Mouse (Mus musculus) bone marrow, adult 2 months (tissue): Measurements from ENCODE around the gene Gng7. TPM values are rescaled to one million over a fixed set of nuclear protein-coding genes. Genes with fewer than 3 reads are reported as not detected.

Experiments used
- H3K27ac ChIP-seq: fragments of 200-500 bp; 2 replicates; pipeline ENCODE4 v1.5.1; 2012; ENCODE audit warnings: low read depth, mild to moderate bottlenecking, control low read depth, inconsistent platforms, low read length; ENCODE audit not compliant: control insufficient read depth, poor library complexity, insufficient read depth
- H3K4me1 ChIP-seq: fragments of 200-500 bp; 2 replicates; pipeline ENCODE4 v1.6.1; 2011; ENCODE audit warnings: low read length; ENCODE audit not compliant: control insufficient read depth, insufficient read depth
- H3K4me3 ChIP-seq: fragments of 200-500 bp; replicated peaks from 2 replicates; pipeline ENCODE3; 2011; ENCODE audit warnings: mild to moderate bottlenecking, low read depth, low read length, control low read depth; ENCODE audit not compliant: control insufficient read depth
- CTCF ChIP-seq: fragments of 200-500 bp; IDR thresholded peaks from 2 replicates; pipeline ENCODE4 v1.5.1; 2011; ENCODE audit warnings: low read length, control low read depth; ENCODE audit not compliant: control insufficient read depth, insufficient read depth
- POLR2A ChIP-seq: fragments of 200-500 bp; IDR thresholded peaks from 2 replicates; pipeline ENCODE4 v1.6.1; 2011; ENCODE audit warnings: low read depth, mild to moderate bottlenecking, control low read depth, low read length, borderline replicate concordance; ENCODE audit not compliant: control insufficient read depth
- WGBS: fragments of 180-500 bp; shearing (Covaris S2); methylation state at CpG from one replicate; pipeline ENCODE4 v1.1.7; 2018; 5-methylcytosine and 5-hydroxymethylcytosine counted together
- polyA plus RNA-seq: library from polyadenylated mRNA; stranded (reverse); fragments of >200 nt; gene quantifications from 2 replicates; pipeline ENCODE4 v1.2.4, GENCODE M21; 2011; ENCODE audit warnings: low replicate concordance; ENCODE audit not compliant: missing spikeins, insufficient read depth, insufficient read length

Gene Gng7
- polyA plus RNA-seq, 1 experiment, result not detected

- H3K4me3 ChIP-seq, result peak overlapping the region; percentile 77
- H3K4me1 ChIP-seq, result peaks cover 13% of the 10 kb centered on the region
- 0% methylated on average over 21 of the region's 21 CpGs for WGBS
- peak overlapping the region; percentile 55 for H3K27ac ChIP-seq
- TF ChIP-seq POLR2A, result peak; percentile 44; the same call in 1 of the 2 replicates
- TF ChIP-seq CTCF, result no peak
These were observed 81.2 kb downstream of the Gng7 start for GRCm38 (mm10) chr10:80933421-80933979.

- Histone ChIP-seq H3K4me3 (peak overlapping the region; percentile 77), H3K4me1 (peaks cover 12% of the 10 kb centered on the region), H3K27ac (peak overlapping the region; percentile 55)
- 2% methylated on average over 17 of the region's 17 CpGs for WGBS
- TF ChIP-seq POLR2A (no peak), CTCF (no peak)
These were observed 81.9 kb downstream of the Gng7 start for GRCm38 (mm10) chr10:80932700-80933420.

GRCm38 (mm10) chr10:80932206-80932605 lies 82.5 kb downstream of the Gng7 start:
- Histone ChIP-seq H3K4me3 (peak overlapping the region; percentile 48), H3K4me1 (peaks cover 11% of the 10 kb centered on the region), H3K27ac (peak overlapping the region; percentile 55)
- 3% methylated on average over 20 of the region's 20 CpGs for WGBS
- TF ChIP-seq CTCF, result no peak
- TF ChIP-seq POLR2A, result no peak

DNA sequence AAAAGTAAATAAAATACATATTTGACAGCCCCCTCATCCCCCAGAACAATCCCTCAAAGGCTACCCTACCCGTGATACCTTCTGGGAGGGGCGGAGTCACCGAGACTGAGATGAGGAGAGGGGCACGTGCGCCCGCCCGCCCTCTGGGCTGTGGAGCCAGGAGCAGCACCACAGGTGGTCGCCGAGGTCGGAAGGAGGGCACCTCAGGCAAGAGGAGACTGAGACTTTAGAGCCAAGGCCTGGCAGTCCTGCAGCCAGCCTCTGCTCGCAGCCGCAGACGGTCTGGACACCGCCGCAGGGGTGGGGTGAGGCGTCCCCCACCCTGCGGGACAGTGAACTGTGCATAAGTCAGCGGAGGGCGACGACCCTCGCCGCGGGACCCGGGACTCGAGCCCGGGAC lies 83.0 kb downstream of the Gng7 start:
- 14% methylated on average over 26 of the region's 26 CpGs for WGBS
- H3K4me3 ChIP-seq, result peak overlapping the region; percentile 26
- peaks cover 9% of the 10 kb centered on the region for H3K4me1 ChIP-seq
- H3K27ac ChIP-seq, result no peak overlapping the region
- TF ChIP-seq CTCF (no peak), POLR2A (no peak)

GRCm38 (mm10) chr10:80931153-80931671 lies 83.5 kb downstream of the Gng7 start:
- Histone ChIP-seq H3K4me1 (peaks cover 9% of the 10 kb centered on the region), H3K27ac (no peak overlapping the region), H3K4me3 (peak overlapping the region; percentile 74)
- TF ChIP-seq CTCF, result no peak
- TF ChIP-seq POLR2A, result 0 out of 2 replicates have a peak, but pooled peaks have one; percentile 5
- 8% methylated on average over 14 of the region's 14 CpGs for WGBS

GRCm38 (mm10) chr10:80930361-80931152 lies 84.2 kb downstream of the Gng7 start:
- 1% methylated on average over 45 of the region's 45 CpGs for WGBS
- TF ChIP-seq CTCF, result no peak
- no peak for TF ChIP-seq POLR2A
- peaks cover 9% of the 10 kb centered on the region for H3K4me1 ChIP-seq
- peak overlapping the region; percentile 74 for H3K4me3 ChIP-seq
- H3K27ac ChIP-seq, result peak overlapping the region; percentile 14

- peaks cover 8% of the 10 kb centered on the region for H3K4me1 ChIP-seq
- peak within 1 kb of the TSS; percentile 74 for H3K4me3 ChIP-seq
- under 1% methylated on average over 56 of the region's 56 CpGs for WGBS
- H3K27ac ChIP-seq, result peak within 1 kb of the TSS; percentile 82
- TF ChIP-seq POLR2A, result peak; percentile 99
- TF ChIP-seq CTCF, result no peak
These were observed 85.2 kb downstream of the Gng7 start, which contains the start of gene Gadd45b for GRCm38 (mm10) chr10:80929299-80930226. Gene Gadd45b (plus strand): TSS chr10:80930073.

DNA sequence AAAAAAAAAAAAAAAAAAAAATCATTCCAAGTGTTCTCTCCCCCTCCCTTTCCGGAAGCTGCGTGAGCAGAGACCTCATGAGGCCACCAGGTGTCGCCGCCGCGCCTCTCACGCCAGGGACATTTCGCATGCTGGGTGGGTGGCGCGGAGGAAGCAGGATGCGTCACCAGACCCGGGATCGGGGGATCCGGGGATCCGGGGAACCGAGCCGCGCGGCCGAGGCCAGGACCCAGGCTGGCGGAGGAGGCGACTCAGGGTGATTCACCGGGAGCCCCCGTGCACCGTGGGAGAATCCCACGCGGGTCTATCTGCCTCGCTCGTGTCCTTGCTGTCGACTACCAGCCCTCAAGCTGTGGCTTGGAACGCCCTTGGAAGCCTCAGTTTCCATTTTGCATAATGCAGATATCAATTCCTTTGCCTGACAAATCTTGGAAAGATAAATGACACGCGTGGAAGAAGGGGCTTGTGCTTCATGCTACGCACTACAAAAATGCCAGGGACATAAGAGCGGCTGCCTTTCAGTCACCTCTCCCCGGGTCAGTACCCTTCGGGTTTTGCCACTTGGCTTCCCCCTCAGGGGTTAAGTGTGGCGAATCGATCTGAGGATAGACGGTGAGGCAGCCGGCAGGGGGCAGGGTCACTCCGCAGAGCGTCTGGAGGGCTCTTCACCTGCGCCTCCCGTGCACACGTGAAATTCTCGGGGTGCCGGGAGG lies 86.0 kb downstream of the Gng7 start:
- TF ChIP-seq CTCF, result peak; percentile 95
- 0 out of 2 replicates have a peak, but pooled peaks have one; percentile 29 for TF ChIP-seq POLR2A
- peak overlapping the region; percentile 58 for H3K4me3 ChIP-seq
- peak overlapping the region; percentile 82 for H3K27ac ChIP-seq
- peaks cover 3% of the 10 kb centered on the region; the same call in 1 of the 2 replicates for H3K4me1 ChIP-seq
- WGBS, result under 1% methylated on average over 48 of the region's 48 CpGs
